In the genomic region with DNA sequence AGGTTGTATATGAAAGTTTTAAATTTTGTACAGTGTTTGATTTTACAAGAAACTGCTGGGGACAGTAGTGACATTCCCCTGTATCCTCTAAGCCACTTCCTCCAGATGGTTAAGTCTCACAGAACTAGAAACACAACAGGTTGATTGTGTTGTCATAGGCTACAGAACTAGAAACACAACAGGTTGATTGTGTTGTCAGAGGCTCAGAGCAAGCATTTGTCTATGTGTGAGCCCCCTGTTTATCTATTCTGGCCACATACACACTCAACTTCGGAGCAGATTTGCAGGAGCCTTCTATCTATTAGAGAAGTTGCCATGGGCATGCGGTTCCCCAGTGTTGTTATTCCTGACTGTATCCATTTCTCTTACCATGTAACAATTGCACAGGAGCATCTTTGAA, we compare ENCODE assay signal across 14 mouse cellular contexts.
"Had no signal": no experiment of that assay in that cellular context is flagged by ENCODE, and none has a peak within 500 bp of the region (broad histone marks: within the 10 kb centered on the region; RNA-seq: fewer than 3 reads in every experiment).

No protein-coding gene starts in this region.

- H3K4me1 ChIP-seq: kidney, embryonic 15.5 days; limb, embryonic 15.5 days; midbrain, embryonic 15.5 days had no signal

- H3K36me3 ChIP-seq: kidney, embryonic 15.5 days; limb, embryonic 15.5 days; liver, embryonic 12.5 days; midbrain, embryonic 10.5 days; midbrain, embryonic 15.5 days had no signal

- H3K27me3 ChIP-seq: kidney, embryonic 15.5 days; limb, embryonic 15.5 days; midbrain, embryonic 15.5 days had no signal

- H3K4me3 ChIP-seq: kidney, embryonic 15.5 days; limb, embryonic 15.5 days; liver, embryonic 12.5 days; midbrain, embryonic 10.5 days; midbrain, embryonic 15.5 days had no signal

- DNase-seq: kidney, adult 2 months; kidney, postnatal 14 days; lung, embryonic 14.5 days; lung, postnatal 10 days; lung, postnatal 4 days; right cerebral cortex, adult 18-20 months; right cerebral cortex, postnatal 25 days; thymus, adult 18-20 months; thymus, postnatal 25 days had no signal

- ATAC-seq: liver, embryonic 12.5 days; midbrain, embryonic 15.5 days had no signal

- H3K4me2 ChIP-seq: kidney, embryonic 15.5 days; limb, embryonic 15.5 days; liver, embryonic 12.5 days; lung, embryonic 14.5 days; midbrain, embryonic 15.5 days had no signal

- H3K9ac ChIP-seq: kidney, embryonic 15.5 days; limb, embryonic 15.5 days; liver, embryonic 12.5 days; lung, embryonic 14.5 days; midbrain, embryonic 15.5 days had no signal

- H3K27ac ChIP-seq: kidney, embryonic 15.5 days; limb, embryonic 15.5 days; liver, embryonic 12.5 days; midbrain, embryonic 10.5 days; midbrain, embryonic 15.5 days had no signal

- H3K9me3 ChIP-seq: kidney, embryonic 15.5 days; limb, embryonic 15.5 days; liver, embryonic 12.5 days; midbrain, embryonic 10.5 days; midbrain, embryonic 15.5 days had no signal
